Mouse (Mus musculus): ENCODE results near the gene Rnase12.

DNA sequence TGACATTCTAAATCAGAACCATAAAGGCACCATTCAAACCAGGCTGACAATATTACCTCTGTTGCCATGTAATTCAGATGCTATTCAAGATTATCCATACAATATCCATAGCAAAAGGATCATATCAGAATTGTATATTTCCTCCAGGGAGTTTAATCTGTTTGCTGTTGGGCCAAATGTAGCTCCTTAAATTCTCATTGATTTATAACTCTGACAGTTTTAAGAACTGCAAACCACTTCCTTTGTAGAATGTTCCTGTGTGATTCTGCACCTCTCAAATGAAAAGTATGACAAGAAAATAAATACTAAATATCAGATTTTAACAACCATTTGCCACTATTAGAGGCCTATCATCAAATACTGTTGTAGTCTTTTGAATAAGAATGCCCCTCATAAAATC, 41.7 kb downstream of the Rnase12 start:
- TF ChIP-seq EP300 (IDR thresholded peaks at IDR 0.05) (no peak), CTCF (IDR thresholded peaks at IDR 0.05) (no peak)

Measured in lung, postnatal 0 days (tissue).